Mouse (Mus musculus) stomach, postnatal 0 days (tissue): ENCODE measurements around the gene Marco.

Source experiments
- CTCF ChIP-seq: IDR thresholded peaks from 2 replicates; pipeline ENCODE4 v1.5.1; 2016; ENCODE audit warnings: antibody characterized with exemption, low read depth, mild to moderate bottlenecking, moderate library complexity
- EP300 ChIP-seq: optimal IDR thresholded peaks from 2 replicates; pipeline ENCODE3; 2016; ENCODE audit warnings: antibody characterized with exemption

DNA sequence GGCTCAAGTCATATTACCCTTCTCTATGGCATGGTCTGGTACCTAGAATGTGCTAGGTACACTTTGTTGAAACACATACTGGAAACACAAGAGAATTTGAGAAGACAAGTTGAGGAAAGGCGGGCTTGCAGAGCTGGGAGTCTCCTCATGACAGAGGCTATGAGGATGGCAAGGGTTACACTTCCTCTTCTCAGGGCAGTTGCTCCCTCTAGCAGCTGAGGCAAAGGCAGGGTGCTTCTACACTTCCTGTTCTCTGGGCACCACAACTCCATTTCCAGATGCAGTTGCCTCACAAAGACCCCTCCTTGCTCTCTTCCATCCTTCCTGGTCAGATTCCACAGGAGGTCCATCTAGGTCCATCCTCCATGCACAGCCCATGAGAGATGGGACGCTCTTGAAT is 37.5 kb downstream of the Marco start:
- TF ChIP-seq EP300 (no peak), CTCF (no peak)
